Mouse (Mus musculus) adrenal gland, postnatal 10 days (tissue): ENCODE results near the gene Arhgef17. TPM values are rescaled to one million over a fixed set of nuclear protein-coding genes. Genes with fewer than 3 reads are reported as not detected.
A peak's percentile ranks its signal among the peaks of the same experiment; 100 is the strongest.

Experiments used
- DNase-seq: peaks from one replicate; pipeline ENCODE4 v3.0.0; 2021; ENCODE audit warnings: mixed read lengths
- long read RNA-seq, 2 experiments: library from polyadenylated mRNA; stranded (forward); transcript quantifications; one replicate each; pipeline ENCODE4 v2.0.0; 2021
- total RNA-seq, 2 experiments: library from RNA; stranded (reverse); gene quantifications; 2 replicates each; pipeline ENCODE4 v1.2.3; 2021

Arhgef17 gene
- total RNA-seq: 10 to 100 TPM; 35.2 to 43.2 TPM
- long read RNA-seq, experiment 1, full-length matches to known transcripts: 1 of 16 reads
- long read RNA-seq, experiment 1, partial matches to known transcripts: 1 of 16 reads
- long read RNA-seq, experiment 1, other reads (novel, unspliced or antisense): 14 of 16 reads
- long read RNA-seq, experiment 2, full-length matches to known transcripts: 4 of 7 reads
- long read RNA-seq, experiment 2, partial matches to known transcripts: 0 of 7 reads
- long read RNA-seq, experiment 2, other reads (novel, unspliced or antisense): 3 of 7 reads

- peak; percentile 81 for DNase-seq
Observed at GRCm38 (mm10) chr7:100931926-100932480, at the start of gene Arhgef17. Arhgef17 (minus strand) TSS chr7:100932107.

GRCm38 (mm10) chr7:100979175-100979574 lies 47.3 kb upstream of the Arhgef17 start:
- peak; percentile 85 for DNase-seq

GRCm38 (mm10) chr7:100978171-100978570 lies 46.3 kb upstream of the Arhgef17 start:
- DNase-seq: no peak

GRCm38 (mm10) chr7:100974135-100974903 lies 42.4 kb upstream of the Arhgef17 start, which contains the start of gene P2ry6:
P2ry6 (minus strand) TSS chr7:100974649.
- peak; percentile 88 for DNase-seq

GRCm38 (mm10) chr7:100972875-100973274 lies 41.0 kb upstream of the Arhgef17 start:
- DNase-seq: no peak

- DNase-seq: no peak
Observed at GRCm38 (mm10) chr7:100968874-100969659, 37.2 kb upstream of the Arhgef17 start.

GRCm38 (mm10) chr7:100968376-100968775 lies 36.5 kb upstream of the Arhgef17 start:
- no peak for DNase-seq

GRCm38 (mm10) chr7:100967850-100968249 lies 35.9 kb upstream of the Arhgef17 start:
- DNase-seq: no peak

GRCm38 (mm10) chr7:100966014-100966413 lies 34.1 kb upstream of the Arhgef17 start:
- DNase-seq: no peak

GRCm38 (mm10) chr7:100965079-100965478 lies 33.2 kb upstream of the Arhgef17 start:
- peak; percentile 51 for DNase-seq

GRCm38 (mm10) chr7:100964242-100964641 lies 32.3 kb upstream of the Arhgef17 start:
- no peak for DNase-seq

- no peak for DNase-seq
Observed at GRCm38 (mm10) chr7:100963381-100963780, 31.5 kb upstream of the Arhgef17 start.

- DNase-seq: no peak
Observed at GRCm38 (mm10) chr7:100961146-100961545, 29.2 kb upstream of the Arhgef17 start.

GRCm38 (mm10) chr7:100960462-100960861 lies 28.6 kb upstream of the Arhgef17 start:
- DNase-seq: no peak

- no peak for DNase-seq
Observed at GRCm38 (mm10) chr7:100958426-100958825, 26.5 kb upstream of the Arhgef17 start.

- no peak for DNase-seq
Observed at GRCm38 (mm10) chr7:100952686-100953085, 20.8 kb upstream of the Arhgef17 start.

- DNase-seq: no peak
Observed at GRCm38 (mm10) chr7:100951903-100952302, 20.0 kb upstream of the Arhgef17 start.

- no peak for DNase-seq
Observed at GRCm38 (mm10) chr7:100950481-100951010, 18.6 kb upstream of the Arhgef17 start.

- DNase-seq: no peak
Observed at GRCm38 (mm10) chr7:100950031-100950430, 18.1 kb upstream of the Arhgef17 start.

GRCm38 (mm10) chr7:100944738-100945137 lies 12.8 kb upstream of the Arhgef17 start:
- no peak for DNase-seq

- DNase-seq: no peak
Observed at GRCm38 (mm10) chr7:100944306-100944705, 12.4 kb upstream of the Arhgef17 start.
